Mouse (Mus musculus) heart, embryonic 10.5 days (tissue): ENCODE measurements at regions not wholly inside any gene's neighbourhood (a gene's known extent, or its start where the extent isn't known, plus 50 kb on each side); places are given as distances from the start of the nearest gene placed in this dataset.

Experiments used
- DNase-seq: peaks from one replicate; pipeline ENCODE4 v3.0.0-alpha.2; 2017; ENCODE audit warnings: low spot score
- H3K27ac ChIP-seq: fragments of 300-500 bp; sonication (generic); 2 replicates; pipeline ENCODE4 v1.5.1; 2016; ENCODE audit warnings: mild to moderate bottlenecking
- H3K27me3 ChIP-seq: fragments of 300-500 bp; sonication (generic); 2 replicates; pipeline ENCODE4 v1.6.1; 2016; ENCODE audit warnings: mild to moderate bottlenecking; ENCODE audit not compliant: poor library complexity, insufficient read depth, severe bottlenecking
- H3K36me3 ChIP-seq: fragments of 300-500 bp; sonication (generic); 2 replicates; pipeline ENCODE4 v1.6.1; 2016; ENCODE audit warnings: mild to moderate bottlenecking, moderate library complexity
- H3K4me1 ChIP-seq: fragments of 300-500 bp; sonication (generic); 2 replicates; pipeline ENCODE4 v1.6.1; 2016; ENCODE audit warnings: mild to moderate bottlenecking
- H3K4me3 ChIP-seq: fragments of 300-500 bp; sonication (generic); 2 replicates; pipeline ENCODE4 v1.5.1; 2016; ENCODE audit warnings: mild to moderate bottlenecking, moderate library complexity
- H3K9me3 ChIP-seq: fragments of 300-500 bp; sonication (generic); 2 replicates; pipeline ENCODE4 v1.6.1; 2016; ENCODE audit warnings: mild to moderate bottlenecking, moderate library complexity
- WGBS: fragments of 180-500 bp; shearing (Covaris S2); methylation state at CpG from one replicate; pipeline ENCODE4 v1.1.7; 2016; 5-methylcytosine and 5-hydroxymethylcytosine counted together

DNA sequence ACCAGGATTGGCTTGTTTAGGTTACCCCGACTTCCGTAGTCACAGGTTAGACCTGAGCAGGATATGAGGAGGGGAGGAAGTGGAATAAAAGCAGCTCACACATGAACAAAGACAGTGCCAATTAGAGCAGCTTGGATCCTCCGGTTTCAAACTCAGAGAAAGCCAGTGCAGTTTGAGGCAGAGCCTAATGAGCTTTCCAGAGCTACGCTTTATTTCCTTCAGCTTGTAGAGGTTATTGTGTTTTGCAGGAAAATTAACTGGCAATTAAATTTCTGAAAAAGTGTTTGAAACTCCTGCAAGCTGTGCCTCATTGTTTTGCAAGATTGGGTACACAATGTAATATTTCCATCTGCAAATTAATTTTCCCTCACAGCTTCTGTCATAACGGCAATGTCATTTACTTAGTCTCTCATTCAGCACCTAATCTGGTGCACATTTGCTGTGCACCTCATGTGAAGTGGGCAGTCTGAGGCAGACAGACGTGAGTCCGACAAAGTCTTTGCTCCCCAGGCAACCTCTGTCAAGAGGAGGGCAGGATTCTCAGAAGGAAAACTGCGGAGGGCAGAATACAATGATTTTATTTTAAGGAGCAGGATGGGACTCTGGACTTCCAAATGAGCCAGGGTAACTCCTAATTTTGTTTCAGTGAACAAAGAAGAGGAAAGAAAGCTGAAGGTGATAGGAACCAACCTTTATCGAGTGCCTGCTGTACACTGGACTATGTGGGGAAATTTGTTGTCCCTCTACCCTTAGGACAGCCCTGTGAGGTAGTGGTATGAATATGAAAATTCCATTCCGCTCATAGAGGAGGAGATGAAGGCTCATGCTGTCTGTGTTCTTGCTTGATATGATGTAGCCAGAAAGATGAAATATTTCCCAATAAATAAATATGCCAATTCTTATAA, 217.6 kb upstream of the Nlrp1b start:
- H3K27me3 ChIP-seq: no peaks in the 10 kb centered on the region
- no peaks in the 10 kb centered on the region for H3K36me3 ChIP-seq
- H3K4me3 ChIP-seq: no peak overlapping the region
- no peak for DNase-seq
- H3K9me3 ChIP-seq: no peaks in the 10 kb centered on the region
- 0 out of 2 replicates have a peak, but pooled peaks cover 2% of the 10 kb centered on the region for H3K4me1 ChIP-seq
- WGBS: 78% methylated on average over 10 of the region's 10 CpGs
- H3K27ac ChIP-seq: no peak overlapping the region

DNA sequence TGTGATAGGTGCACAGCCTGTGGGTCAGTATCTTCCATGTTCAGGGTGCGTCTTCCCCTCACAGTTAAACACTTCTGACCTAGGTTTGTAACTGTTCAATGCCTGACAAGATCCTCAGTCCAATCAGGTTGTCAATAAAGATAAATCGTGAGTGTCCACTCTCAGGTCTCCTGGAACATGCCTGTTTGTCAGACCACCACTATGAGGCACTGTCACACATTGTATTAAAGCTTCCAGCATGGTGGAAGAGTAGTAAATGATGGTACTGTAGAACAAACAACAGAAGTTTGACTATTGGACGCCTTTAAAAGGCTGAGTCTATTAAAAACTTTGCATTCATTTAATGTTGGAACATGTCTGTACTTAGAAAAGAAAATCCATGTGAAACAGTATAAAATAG, 249.6 kb upstream of the Nlrp1b start:
- no peaks in the 10 kb centered on the region for H3K4me1 ChIP-seq
- WGBS: 64% methylated on average over 3 of the region's 3 CpGs
- H3K27me3 ChIP-seq: no peaks in the 10 kb centered on the region
- DNase-seq: no peak
- H3K36me3 ChIP-seq: no peaks in the 10 kb centered on the region
- H3K4me3 ChIP-seq: no peak overlapping the region
- no peaks in the 10 kb centered on the region for H3K9me3 ChIP-seq
- no peak overlapping the region for H3K27ac ChIP-seq

DNA sequence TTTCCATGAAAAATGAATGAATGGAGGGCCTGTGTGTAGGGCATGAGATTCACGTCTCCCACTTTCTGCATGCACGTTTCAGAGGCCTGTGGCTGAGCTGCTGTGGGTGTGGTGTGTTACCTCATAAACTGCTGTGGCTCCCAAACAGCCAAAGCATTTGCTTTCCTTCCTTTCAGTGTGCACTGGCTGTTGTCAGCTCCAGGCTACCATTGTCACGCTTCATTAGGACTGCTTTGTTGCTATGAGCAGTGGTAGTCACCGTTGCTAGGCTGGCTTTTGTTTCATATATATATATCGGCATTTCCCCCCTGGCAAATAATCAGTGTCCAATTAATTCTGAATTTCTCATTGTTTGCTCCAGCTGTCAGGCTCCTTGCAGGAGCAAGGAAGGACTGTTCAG, 251.9 kb upstream of the Wscd1 start:
- 80% methylated on average over 5 of the region's 5 CpGs for WGBS
- Histone ChIP-seq H3K36me3 (no peaks in the 10 kb centered on the region), H3K4me3 (no peak overlapping the region), H3K4me1 (no peaks in the 10 kb centered on the region), H3K9me3 (no peaks in the 10 kb centered on the region), H3K27me3 (no peaks in the 10 kb centered on the region), H3K27ac (no peak overlapping the region)
- DNase-seq: no peak

DNA sequence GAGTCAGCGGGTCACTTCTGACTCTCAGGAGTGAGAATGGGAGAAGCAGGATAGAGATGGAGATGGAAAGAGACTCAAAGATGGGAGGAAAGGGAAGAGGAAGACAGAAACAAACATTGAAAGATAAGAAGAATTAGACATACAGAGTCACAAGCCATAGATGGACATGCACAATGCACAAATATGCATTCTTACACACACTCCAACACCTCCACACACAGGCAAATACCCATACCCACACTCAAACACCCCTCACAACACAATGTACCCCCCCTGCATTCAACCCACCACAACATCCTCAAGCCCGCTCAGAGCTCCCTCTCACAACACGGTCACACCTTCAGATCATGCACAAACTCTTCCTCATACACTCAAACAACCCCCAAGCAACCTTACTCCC, 251.4 kb upstream of the Wscd1 start:
- no peak for DNase-seq
- H3K36me3 ChIP-seq: no peaks in the 10 kb centered on the region
- no peaks in the 10 kb centered on the region for H3K4me1 ChIP-seq
- H3K27ac ChIP-seq: no peak overlapping the region
- no peaks in the 10 kb centered on the region for H3K9me3 ChIP-seq
- 88% methylated on average over 3 of the region's 3 CpGs for WGBS
- no peak overlapping the region for H3K4me3 ChIP-seq
- no peaks in the 10 kb centered on the region for H3K27me3 ChIP-seq

DNA sequence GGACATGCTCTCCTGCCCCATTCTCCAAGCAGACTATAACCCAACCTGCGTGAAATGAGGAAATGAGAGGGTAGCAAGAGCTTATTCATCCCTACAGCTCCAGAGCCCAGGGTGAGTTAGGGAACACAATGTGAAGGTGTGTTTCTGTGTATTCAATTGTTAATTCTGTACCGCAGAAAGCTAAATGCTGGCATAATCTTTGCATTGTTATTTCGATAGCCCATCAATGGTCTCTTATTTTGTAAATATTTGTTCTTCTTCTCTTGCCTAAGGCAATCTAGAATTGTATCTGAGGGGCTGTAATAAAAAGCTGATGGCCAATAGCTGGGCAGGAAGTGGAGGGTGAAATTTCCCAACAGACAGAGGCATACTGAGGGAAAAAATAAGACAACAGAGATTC, 247.6 kb upstream of the Wscd1 start:
- H3K36me3 ChIP-seq: no peaks in the 10 kb centered on the region
- DNase-seq: no peak
- H3K4me3 ChIP-seq: no peak overlapping the region
- no peaks in the 10 kb centered on the region for H3K4me1 ChIP-seq
- WGBS: 78% methylated on average over 3 of the region's 3 CpGs
- H3K27me3 ChIP-seq: no peaks in the 10 kb centered on the region
- no peaks in the 10 kb centered on the region for H3K9me3 ChIP-seq
- H3K27ac ChIP-seq: no peak overlapping the region

DNA sequence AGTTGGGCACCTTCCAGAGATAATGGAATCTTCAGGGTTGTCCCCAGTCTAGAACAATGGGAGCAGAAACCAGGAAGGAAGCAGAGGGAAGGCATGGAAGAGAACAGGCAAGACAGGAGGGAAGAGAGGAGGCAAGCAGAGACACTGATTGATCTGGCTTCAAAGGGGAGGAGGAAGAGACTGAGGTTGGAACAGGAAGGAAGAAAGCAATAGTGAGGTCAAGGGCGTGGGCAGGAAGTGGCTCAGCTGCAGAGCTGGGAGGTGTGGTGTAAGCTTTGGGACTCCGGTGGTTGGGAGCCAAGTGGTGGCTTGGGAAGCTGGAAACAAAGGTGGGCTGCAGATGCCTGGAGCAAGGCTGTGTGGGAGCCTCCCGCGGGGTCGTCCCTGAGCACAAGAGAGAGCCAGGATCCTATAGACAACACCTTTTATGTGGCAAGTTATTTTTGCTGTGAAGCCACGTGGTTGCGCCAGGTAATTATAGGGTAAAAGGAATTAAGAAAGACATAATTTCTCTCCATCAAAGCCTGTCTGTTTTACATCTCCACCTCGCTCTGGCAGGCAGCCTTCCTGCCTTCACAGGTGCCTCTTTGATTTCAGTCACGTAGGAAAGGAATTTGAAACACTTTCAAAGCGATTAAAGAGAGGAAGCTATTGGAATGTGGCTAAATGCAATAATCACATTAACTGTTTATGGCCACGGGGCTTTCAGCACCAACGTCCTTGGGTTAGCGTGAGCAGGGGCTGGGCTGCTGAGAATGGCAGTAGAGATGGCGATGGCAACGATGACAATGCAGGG, 237.3 kb upstream of the Wscd1 start:
- Histone ChIP-seq H3K27me3 (0 out of 2 replicates have a peak, but pooled peaks cover 4% of the 10 kb centered on the region), H3K4me3 (no peak overlapping the region), H3K27ac (no peak overlapping the region), H3K9me3 (no peaks in the 10 kb centered on the region), H3K36me3 (no peaks in the 10 kb centered on the region), H3K4me1 (peaks cover 2% of the 10 kb centered on the region; the same call in 1 of the 2 replicates)
- WGBS: 76% methylated on average over 15 of the region's 15 CpGs
- DNase-seq: no peak

DNA sequence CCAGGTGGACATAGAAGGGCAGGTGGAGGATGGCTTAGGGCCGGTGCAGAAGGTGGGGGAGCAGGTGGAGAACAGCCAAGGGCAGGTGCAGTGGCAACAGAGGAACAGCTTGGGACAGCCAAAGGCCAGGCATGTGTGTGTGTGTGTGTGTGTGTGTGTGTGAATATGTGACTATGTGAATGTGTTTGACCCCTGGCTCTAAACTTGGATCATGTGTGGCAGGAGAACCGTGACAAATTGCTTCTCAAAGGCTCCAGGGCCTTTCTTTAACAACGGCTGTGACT, 236.7 kb upstream of the Wscd1 start:
- Histone ChIP-seq H3K4me3 (no peak overlapping the region), H3K27ac (no peak overlapping the region), H3K4me1 (peaks cover 5% of the 10 kb centered on the region; the same call in 1 of the 2 replicates), H3K36me3 (no peaks in the 10 kb centered on the region), H3K9me3 (no peaks in the 10 kb centered on the region), H3K27me3 (0 out of 2 replicates have a peak, but pooled peaks cover 4% of the 10 kb centered on the region)
- WGBS: 81% methylated on average over 3 of the region's 3 CpGs
- no peak for DNase-seq

DNA sequence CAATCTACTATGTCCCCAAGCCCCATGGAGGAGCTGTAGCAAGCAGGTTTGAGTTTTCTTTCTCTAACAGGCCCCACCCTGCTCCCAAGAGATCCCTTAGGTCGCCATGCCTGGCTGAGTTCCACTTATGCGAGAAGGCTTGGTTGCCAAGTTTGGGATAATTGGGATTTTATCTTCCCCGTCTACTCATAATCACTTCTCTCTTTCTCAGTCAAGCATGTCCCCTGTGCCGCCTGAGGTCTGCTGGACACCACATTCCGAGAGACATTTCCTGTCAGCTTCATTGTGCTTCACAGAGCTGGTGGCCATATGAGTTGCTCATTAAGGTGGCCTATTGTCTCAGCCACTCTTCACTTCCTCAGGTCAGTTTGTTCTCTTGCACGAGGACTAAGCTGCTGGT, 234.5 kb upstream of the Wscd1 start:
- no peaks in the 10 kb centered on the region for H3K36me3 ChIP-seq
- no peak overlapping the region for H3K4me3 ChIP-seq
- no peaks in the 10 kb centered on the region for H3K9me3 ChIP-seq
- no peak for DNase-seq
- 54% methylated on average over 6 of the region's 6 CpGs for WGBS
- no peak overlapping the region for H3K27ac ChIP-seq
- peaks cover 5% of the 10 kb centered on the region; the same call in 1 of the 2 replicates for H3K4me1 ChIP-seq
- H3K27me3 ChIP-seq: 0 out of 2 replicates have a peak, but pooled peaks cover 4% of the 10 kb centered on the region

DNA sequence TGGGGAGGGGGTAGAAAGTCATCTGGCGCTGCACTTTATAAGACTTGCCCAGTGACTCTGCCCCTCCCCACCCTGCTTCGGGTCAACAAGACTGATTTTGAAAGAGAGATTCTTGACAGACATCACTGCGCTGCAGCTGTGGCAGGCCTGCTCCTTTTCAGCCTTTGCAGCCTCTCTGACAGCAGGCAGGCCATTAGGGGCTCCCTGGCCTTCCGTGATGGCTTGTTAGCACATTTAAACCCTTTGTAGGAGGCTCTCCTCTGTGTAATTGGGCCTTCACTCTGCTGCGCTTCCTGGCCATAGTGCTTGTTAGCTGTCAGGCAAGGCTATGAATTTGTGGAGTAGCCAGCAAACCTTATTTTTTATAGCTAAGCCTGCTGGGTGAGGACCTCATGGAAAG, 232.3 kb upstream of the Wscd1 start:
- 0 out of 2 replicates have a peak, but pooled peaks cover 4% of the 10 kb centered on the region for H3K27me3 ChIP-seq
- WGBS: 32% methylated on average over 5 of the region's 5 CpGs
- H3K36me3 ChIP-seq: no peaks in the 10 kb centered on the region
- H3K27ac ChIP-seq: no peak overlapping the region
- H3K9me3 ChIP-seq: no peaks in the 10 kb centered on the region
- no peak for DNase-seq
- H3K4me1 ChIP-seq: peaks cover 5% of the 10 kb centered on the region; the same call in 1 of the 2 replicates
- H3K4me3 ChIP-seq: no peak overlapping the region

DNA sequence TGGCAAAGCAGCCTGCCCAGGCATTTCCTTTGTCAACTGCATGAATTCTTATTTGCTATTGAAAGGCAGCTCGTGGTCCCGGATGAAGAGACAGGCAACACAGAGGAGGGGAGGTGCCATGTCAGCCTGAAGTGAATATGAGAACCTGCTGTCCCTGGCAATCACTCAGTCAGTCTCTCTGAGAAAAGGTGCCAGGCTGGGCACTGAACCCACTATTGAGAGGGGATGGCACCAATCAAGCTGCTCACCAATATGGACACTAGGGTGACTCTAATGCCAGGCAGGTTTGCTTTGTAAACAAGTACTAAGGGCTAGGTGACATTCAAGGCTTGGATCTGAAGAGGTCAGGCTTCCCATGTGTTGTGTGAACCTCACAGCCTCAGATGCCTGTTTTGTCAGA, 222.0 kb upstream of the Wscd1 start:
- H3K36me3 ChIP-seq: no peaks in the 10 kb centered on the region
- no peaks in the 10 kb centered on the region for H3K9me3 ChIP-seq
- H3K4me1 ChIP-seq: peaks cover 17% of the 10 kb centered on the region
- no peak overlapping the region for H3K4me3 ChIP-seq
- peaks cover 9% of the 10 kb centered on the region; the same call in 1 of the 2 replicates for H3K27me3 ChIP-seq
- DNase-seq: no peak
- 87% methylated on average over 2 of the region's 2 CpGs for WGBS
- no peak overlapping the region for H3K27ac ChIP-seq

DNA sequence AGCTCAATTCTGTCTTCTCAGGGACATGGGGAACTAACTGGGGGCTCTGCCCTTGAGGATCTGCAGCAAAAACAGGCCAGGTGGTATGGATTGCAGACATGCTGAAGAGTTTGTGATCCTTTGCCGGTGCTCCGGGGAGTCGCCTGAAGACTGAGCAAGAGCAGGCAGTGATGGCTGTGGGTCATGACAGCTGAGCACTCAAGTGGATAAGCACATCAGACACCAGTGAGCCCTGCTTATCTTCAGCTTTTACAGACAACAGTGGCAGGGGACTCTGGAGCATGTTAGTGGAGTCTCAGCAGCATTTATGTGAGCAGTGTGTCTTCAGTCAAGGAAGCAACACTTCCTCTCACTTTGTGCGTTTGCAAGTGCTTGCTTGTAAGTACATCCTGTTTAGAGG, 221.1 kb upstream of the Wscd1 start:
- H3K4me3 ChIP-seq: no peak overlapping the region
- H3K27ac ChIP-seq: no peak overlapping the region
- peaks cover 9% of the 10 kb centered on the region; the same call in 1 of the 2 replicates for H3K27me3 ChIP-seq
- peak; percentile 75 for DNase-seq
- peaks cover 17% of the 10 kb centered on the region for H3K4me1 ChIP-seq
- H3K36me3 ChIP-seq: no peaks in the 10 kb centered on the region
- 22% methylated on average over 4 of the region's 4 CpGs for WGBS
- H3K9me3 ChIP-seq: no peaks in the 10 kb centered on the region

DNA sequence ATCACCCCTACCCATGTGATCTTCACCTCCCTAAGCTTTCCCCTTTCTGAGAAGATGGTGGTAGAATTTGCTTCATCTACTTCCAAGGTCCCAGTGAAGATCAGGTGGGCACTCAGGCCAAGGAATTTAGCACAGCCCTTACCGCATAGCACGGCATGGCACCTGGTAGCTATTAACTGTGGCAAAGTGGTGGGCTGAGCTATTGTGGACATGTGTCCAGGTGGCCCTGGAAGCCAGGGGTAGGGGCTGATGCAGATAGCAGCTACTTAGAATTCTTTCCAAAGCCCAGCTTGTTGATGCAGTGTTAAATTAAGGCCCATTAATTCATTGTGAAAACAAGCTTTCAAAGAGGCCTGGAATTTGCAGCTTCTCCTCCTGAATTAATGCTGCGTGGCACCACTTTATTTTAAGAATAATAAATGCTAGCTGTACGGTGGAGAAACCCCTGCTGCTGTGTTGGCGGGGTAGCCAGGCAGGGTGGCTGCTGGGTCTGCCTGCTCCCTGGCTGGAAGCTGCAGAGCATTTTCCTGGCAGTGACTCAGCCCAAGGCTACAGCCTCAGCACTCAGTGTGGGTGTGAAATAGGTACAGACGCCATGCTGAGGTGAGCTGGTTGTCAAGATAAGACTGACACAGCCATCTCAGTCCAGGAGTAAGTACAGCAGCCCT, 208.4 kb upstream of the Wscd1 start:
- H3K4me3 ChIP-seq: no peak overlapping the region
- no peak overlapping the region for H3K27ac ChIP-seq
- 37% methylated on average over 6 of the region's 6 CpGs for WGBS
- H3K9me3 ChIP-seq: peaks cover 5% of the 10 kb centered on the region; the same call in 1 of the 2 replicates
- no peaks in the 10 kb centered on the region for H3K27me3 ChIP-seq
- no peak for DNase-seq
- H3K4me1 ChIP-seq: 0 out of 2 replicates have a peak, but pooled peaks cover 4% of the 10 kb centered on the region
- no peaks in the 10 kb centered on the region for H3K36me3 ChIP-seq

DNA sequence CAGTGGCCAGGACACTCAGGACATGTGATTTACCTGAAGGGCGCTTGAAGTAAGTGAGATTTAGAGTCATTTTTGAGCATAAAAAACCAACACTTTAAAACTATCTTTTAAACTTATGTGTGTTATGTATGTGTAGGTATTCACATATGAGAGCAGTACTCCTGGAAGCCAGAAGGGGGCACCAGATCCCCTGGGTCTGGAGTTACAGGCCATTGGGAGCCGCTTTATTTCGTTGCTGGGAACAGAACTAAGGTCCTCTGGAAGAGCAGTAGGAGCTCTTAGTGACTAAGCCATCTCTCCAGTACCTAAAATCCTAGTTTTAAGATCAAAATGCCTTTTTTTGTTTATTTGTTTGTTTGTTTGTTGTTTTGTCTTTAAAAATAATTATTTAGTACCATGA, 192.3 kb upstream of the Wscd1 start:
- no peaks in the 10 kb centered on the region for H3K27me3 ChIP-seq
- no peaks in the 10 kb centered on the region for H3K4me1 ChIP-seq
- WGBS: 82% methylated on average over 3 of the region's 3 CpGs
- H3K9me3 ChIP-seq: no peaks in the 10 kb centered on the region
- H3K36me3 ChIP-seq: no peaks in the 10 kb centered on the region
- DNase-seq: no peak
- H3K27ac ChIP-seq: no peak overlapping the region
- no peak overlapping the region for H3K4me3 ChIP-seq
